Mouse (Mus musculus) lung, embryonic 14.5 days (tissue): ENCODE data around the gene Mettl16. TPM values are rescaled to one million over a fixed set of nuclear protein-coding genes. Genes with fewer than 3 reads are reported as not detected.

Experiments used
- ATAC-seq: fragments of 200-750 bp; cut with Nextera tagmentation; 2 replicates; pipeline ENCODE4 v1.8.0; 2017; ENCODE audit warnings: mild to moderate bottlenecking, moderate TSS enrichment, moderate library complexity; ENCODE audit not compliant: insufficient read depth
- DNase-seq: peaks from one replicate; pipeline ENCODE4 v3.0.0-alpha.2; 2015
- H3K27ac ChIP-seq: fragments of 300-500 bp; sonication (generic); 2 replicates; pipeline ENCODE4 v1.5.1; 2014; ENCODE audit warnings: low read depth, mild to moderate bottlenecking, moderate library complexity
- H3K27me3 ChIP-seq: fragments of 300-500 bp; sonication (generic); 2 replicates; pipeline ENCODE4 v1.6.1; 2014; ENCODE audit warnings: low read length, control low read depth; ENCODE audit not compliant: insufficient read depth
- H3K36me3 ChIP-seq: fragments of 300-500 bp; sonication (generic); 2 replicates; pipeline ENCODE4 v1.6.1; 2014; ENCODE audit warnings: control low read depth; ENCODE audit not compliant: insufficient read depth
- H3K4me1 ChIP-seq: fragments of 300-500 bp; sonication (generic); 2 replicates; pipeline ENCODE4 v1.6.1; 2014; ENCODE audit warnings: antibody characterized with exemption, control low read depth; ENCODE audit not compliant: insufficient read depth
- H3K4me2 ChIP-seq: fragments of 300-500 bp; sonication (generic); 2 replicates; pipeline ENCODE4 v1.6.1; 2014; ENCODE audit warnings: mild to moderate bottlenecking
- H3K4me3 ChIP-seq: fragments of 300-500 bp; sonication (generic); 2 replicates; pipeline ENCODE4 v1.5.1; 2014; ENCODE audit warnings: low read depth, low read length
- H3K9ac ChIP-seq: fragments of 300-500 bp; sonication (generic); 2 replicates; pipeline ENCODE4 v1.6.1; 2014
- H3K9me3 ChIP-seq: fragments of 300-500 bp; sonication (generic); 2 replicates; pipeline ENCODE4 v1.6.1; 2016; ENCODE audit warnings: low read depth, low read length, control low read depth
- CTCF ChIP-seq: IDR thresholded peaks from 2 replicates; pipeline ENCODE4 v1.5.1; 2016; ENCODE audit warnings: antibody characterized with exemption, low read depth
- WGBS: fragments of 180-500 bp; shearing (Covaris S2); extraction: QIAGEN DNeasy Blood & Tissue Kit; methylation state at CpG from one replicate; pipeline ENCODE4 v1.1.7; 2014; 5-methylcytosine and 5-hydroxymethylcytosine counted together
- polyA plus RNA-seq: library from polyadenylated mRNA; unstranded; fragments of >200 nt; fragmentation: Nextera tagmentation; extraction: Ambion mirVana; gene quantifications from 2 replicates; pipeline ENCODE4 v1.2.1, GENCODE M21; 2014

Mettl16 gene
- polyA plus RNA-seq, 1 experiment from 2014 or later = 39.8 TPM

- DNase-seq (no peak), ATAC-seq (no peak)
- TF ChIP-seq CTCF = no peak
- H3K9ac ChIP-seq = no peak overlapping the region
- no peak overlapping the region for H3K4me2 ChIP-seq
- H3K36me3 ChIP-seq = no peaks in the 10 kb centered on the region
- no peak overlapping the region for H3K4me3 ChIP-seq
- H3K9me3 ChIP-seq = peaks cover 3% of the 10 kb centered on the region; the same call in 1 of the 2 replicates
- WGBS = 29% methylated on average over 7 of the region's 7 CpGs
- H3K4me1 ChIP-seq = no peaks in the 10 kb centered on the region
- no peak overlapping the region for H3K27ac ChIP-seq
- no peaks in the 10 kb centered on the region for H3K27me3 ChIP-seq
These were observed 35.7 kb upstream of the Mettl16 start for GRCm38 (mm10) chr11:74734917-74735316.

- Histone ChIP-seq H3K9me3 (peaks cover 3% of the 10 kb centered on the region; the same call in 1 of the 2 replicates), H3K4me2 (no peak overlapping the region), H3K27ac (no peak overlapping the region), H3K4me3 (no peak overlapping the region), H3K9ac (no peak overlapping the region), H3K4me1 (no peaks in the 10 kb centered on the region), H3K36me3 (no peaks in the 10 kb centered on the region), H3K27me3 (no peaks in the 10 kb centered on the region)
- ATAC-seq = no peak
- DNase-seq = no peak
- TF ChIP-seq CTCF = no peak
- WGBS = 56% methylated on average over 3 of the region's 3 CpGs
These were observed 32.8 kb upstream of the Mettl16 start for GRCm38 (mm10) chr11:74737861-74738260.

- no peaks in the 10 kb centered on the region for H3K4me1 ChIP-seq
- H3K27me3 ChIP-seq = no peaks in the 10 kb centered on the region
- WGBS = 20% methylated on average over 4 of the region's 4 CpGs
- H3K9ac ChIP-seq = no peak overlapping the region
- TF ChIP-seq CTCF = no peak
- no peaks in the 10 kb centered on the region for H3K36me3 ChIP-seq
- H3K9me3 ChIP-seq = no peaks in the 10 kb centered on the region
- DNase-seq (no peak), ATAC-seq (no peak)
- H3K4me2 ChIP-seq = no peak overlapping the region
- H3K4me3 ChIP-seq = no peak overlapping the region
- no peak overlapping the region for H3K27ac ChIP-seq
These were observed 22.6 kb upstream of the Mettl16 start for GRCm38 (mm10) chr11:74748022-74748421.

GRCm38 (mm10) chr11:74749241-74749640, 21.4 kb upstream of the Mettl16 start:
- no peak overlapping the region for H3K4me3 ChIP-seq
- WGBS = 81% methylated on average over 13 of the region's 13 CpGs
- H3K27ac ChIP-seq = no peak overlapping the region
- no peaks in the 10 kb centered on the region for H3K9me3 ChIP-seq
- no peak overlapping the region for H3K4me2 ChIP-seq
- ATAC-seq (no peak), DNase-seq (no peak)
- TF ChIP-seq CTCF = no peak
- no peaks in the 10 kb centered on the region for H3K36me3 ChIP-seq
- no peaks in the 10 kb centered on the region for H3K4me1 ChIP-seq
- H3K9ac ChIP-seq = no peak overlapping the region
- H3K27me3 ChIP-seq = no peaks in the 10 kb centered on the region

GRCm38 (mm10) chr11:74750662-74751351, 19.8 kb upstream of the Mettl16 start:
- TF ChIP-seq CTCF = no peak
- no peak for DNase-seq
- H3K4me2 ChIP-seq = no peak overlapping the region
- no peaks in the 10 kb centered on the region for H3K27me3 ChIP-seq
- H3K9ac ChIP-seq = no peak overlapping the region
- no peaks in the 10 kb centered on the region for H3K4me1 ChIP-seq
- no peak overlapping the region for H3K4me3 ChIP-seq
- no peaks in the 10 kb centered on the region for H3K9me3 ChIP-seq
- WGBS = 78% methylated on average over 7 of the region's 7 CpGs
- no peak overlapping the region for H3K27ac ChIP-seq
- ATAC-seq = no peak
- H3K36me3 ChIP-seq = no peaks in the 10 kb centered on the region

- TF ChIP-seq CTCF = no peak
- Histone ChIP-seq H3K27me3 (no peaks in the 10 kb centered on the region), H3K4me1 (no peaks in the 10 kb centered on the region), H3K4me3 (no peak overlapping the region), H3K4me2 (no peak overlapping the region), H3K36me3 (no peaks in the 10 kb centered on the region), H3K9ac (no peak overlapping the region), H3K27ac (no peak overlapping the region), H3K9me3 (no peaks in the 10 kb centered on the region)
- WGBS = 65% methylated on average over 9 of the region's 9 CpGs
- DNase-seq (no peak), ATAC-seq (no peak)
These were observed 19.1 kb upstream of the Mettl16 start for GRCm38 (mm10) chr11:74751352-74752066.

GRCm38 (mm10) chr11:74756631-74757030, 14.0 kb upstream of the Mettl16 start:
- no peak overlapping the region for H3K9ac ChIP-seq
- no peak overlapping the region for H3K4me3 ChIP-seq
- no peak overlapping the region for H3K4me2 ChIP-seq
- H3K4me1 ChIP-seq = no peaks in the 10 kb centered on the region
- no peaks in the 10 kb centered on the region for H3K9me3 ChIP-seq
- H3K27me3 ChIP-seq = no peaks in the 10 kb centered on the region
- DNase-seq (no peak), ATAC-seq (no peak)
- no peaks in the 10 kb centered on the region for H3K36me3 ChIP-seq
- TF ChIP-seq CTCF = no peak
- 61% methylated on average over 2 of the region's 2 CpGs for WGBS
- H3K27ac ChIP-seq = no peak overlapping the region
